Mouse (Mus musculus) erythroblast, embryonic 14.5 days (primary cell): ENCODE results near the gene Trp53bp2.

Experiments used
- GATA1 ChIP-seq: IDR thresholded peaks from 2 replicates; pipeline ENCODE4 v1.6.1; 2012; ENCODE audit warnings: low read length, inconsistent platforms, mixed read lengths
- TAL1 ChIP-seq: IDR thresholded peaks from 3 replicates; pipeline ENCODE4 v1.6.1; 2012; ENCODE audit warnings: low read length, inconsistent platforms, mixed read lengths

DNA sequence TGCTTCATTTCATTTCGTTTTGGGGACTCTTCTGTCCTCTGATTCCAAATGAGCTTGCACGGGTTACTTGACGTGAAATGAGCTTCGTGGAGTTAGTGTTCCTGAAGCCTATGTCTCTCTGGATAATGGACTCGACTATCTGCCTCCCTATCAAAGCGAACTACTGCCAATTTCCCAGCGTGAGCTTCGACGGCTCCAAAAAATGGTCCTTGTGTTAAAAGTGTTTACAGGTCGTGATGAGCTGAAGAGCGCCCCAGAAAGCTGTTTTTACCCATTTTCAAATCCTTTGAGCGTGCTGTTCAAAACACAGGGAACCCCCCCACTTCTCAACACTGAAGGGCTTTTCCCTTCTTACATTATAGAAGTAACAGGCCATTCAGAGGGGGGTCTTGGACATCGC, 729 bp upstream of the Trp53bp2 start:
- TF ChIP-seq TAL1 (no peak), GATA1 (no peak)
